Mouse (Mus musculus): ENCODE results near the gene Gm5431.
"Not testable (repeated sequence)": the region's sequence is repeated elsewhere in the genome, so short reads cannot be mapped to it uniquely, and the experiment has no call there.

Gene Gm5431

GRCm38 (mm10) chr11:48871201-48871772 is 30.7 kb downstream of the Gm5431 start, which contains the start of gene Irgm1:
TSS of gene Irgm1 (minus strand) at chr11:48871683.
- DNase-seq (ENCODE audit: low spot score) = peak; percentile 44

- DNase-seq (ENCODE audit: low spot score) = no peak
Observed at GRCm38 (mm10) chr11:48870781-48871180, 31.2 kb downstream of the Gm5431 start.

GRCm38 (mm10) chr11:48869380-48870110 is 32.5 kb downstream of the Gm5431 start:
- no peak for DNase-seq (ENCODE audit: low spot score)

- no peak for DNase-seq (ENCODE audit: low spot score)
Observed at GRCm38 (mm10) chr11:48866481-48866880, 35.5 kb downstream of the Gm5431 start.

GRCm38 (mm10) chr11:48863808-48864207 is 38.2 kb downstream of the Gm5431 start:
- no peak for DNase-seq (ENCODE audit: low spot score)

- no peak for DNase-seq (ENCODE audit: low spot score)
Observed at GRCm38 (mm10) chr11:48862784-48863319, 39.2 kb downstream of the Gm5431 start.

GRCm38 (mm10) chr11:48859014-48859413 is 43.0 kb downstream of the Gm5431 start:
- DNase-seq (ENCODE audit: low spot score) = peak; percentile 93

GRCm38 (mm10) chr11:48853474-48854180 is 48.4 kb downstream of the Gm5431 start:
- peak; percentile 91 for DNase-seq (ENCODE audit: low spot score)

GRCm38 (mm10) chr11:48852624-48853473 is 49.2 kb downstream of the Gm5431 start:
- peak; percentile 49 for DNase-seq (ENCODE audit: low spot score)

- DNase-seq (ENCODE audit: low spot score) = no peak
Observed at GRCm38 (mm10) chr11:48852190-48852589, 49.8 kb downstream of the Gm5431 start.

GRCm38 (mm10) chr11:48851270-48851995 is 50.6 kb downstream of the Gm5431 start:
- DNase-seq (ENCODE audit: low spot score) = no peak

GRCm38 (mm10) chr11:48850240-48850639 is 51.8 kb downstream of the Gm5431 start:
- DNase-seq (ENCODE audit: low spot score) = no peak

GRCm38 (mm10) chr11:48846881-48847280 is 55.1 kb downstream of the Gm5431 start:
- DNase-seq (ENCODE audit: low spot score) = no peak

- not testable (repeated sequence) for DNase-seq (ENCODE audit: low spot score)
Observed at GRCm38 (mm10) chr11:48846362-48846761, 55.7 kb downstream of the Gm5431 start.

- no peak for DNase-seq (ENCODE audit: low spot score)
Observed at GRCm38 (mm10) chr11:48845244-48845815, 56.7 kb downstream of the Gm5431 start.

- DNase-seq (ENCODE audit: low spot score) = no peak
Observed at GRCm38 (mm10) chr11:48844309-48844708, 57.7 kb downstream of the Gm5431 start.

GRCm38 (mm10) chr11:48843202-48843601 is 58.8 kb downstream of the Gm5431 start:
- DNase-seq (ENCODE audit: low spot score) = no peak

- DNase-seq (ENCODE audit: low spot score) = no peak
Observed at GRCm38 (mm10) chr11:48842378-48842792, 59.6 kb downstream of the Gm5431 start.

GRCm38 (mm10) chr11:48841213-48841612 is 60.8 kb downstream of the Gm5431 start:
- DNase-seq (ENCODE audit: low spot score) = no peak

- no peak for DNase-seq (ENCODE audit: low spot score)
Observed at GRCm38 (mm10) chr11:48840805-48841204, 61.2 kb downstream of the Gm5431 start.
